Mouse (Mus musculus): ENCODE data around the gene Zbtb33.

Gene Zbtb33

DNA sequence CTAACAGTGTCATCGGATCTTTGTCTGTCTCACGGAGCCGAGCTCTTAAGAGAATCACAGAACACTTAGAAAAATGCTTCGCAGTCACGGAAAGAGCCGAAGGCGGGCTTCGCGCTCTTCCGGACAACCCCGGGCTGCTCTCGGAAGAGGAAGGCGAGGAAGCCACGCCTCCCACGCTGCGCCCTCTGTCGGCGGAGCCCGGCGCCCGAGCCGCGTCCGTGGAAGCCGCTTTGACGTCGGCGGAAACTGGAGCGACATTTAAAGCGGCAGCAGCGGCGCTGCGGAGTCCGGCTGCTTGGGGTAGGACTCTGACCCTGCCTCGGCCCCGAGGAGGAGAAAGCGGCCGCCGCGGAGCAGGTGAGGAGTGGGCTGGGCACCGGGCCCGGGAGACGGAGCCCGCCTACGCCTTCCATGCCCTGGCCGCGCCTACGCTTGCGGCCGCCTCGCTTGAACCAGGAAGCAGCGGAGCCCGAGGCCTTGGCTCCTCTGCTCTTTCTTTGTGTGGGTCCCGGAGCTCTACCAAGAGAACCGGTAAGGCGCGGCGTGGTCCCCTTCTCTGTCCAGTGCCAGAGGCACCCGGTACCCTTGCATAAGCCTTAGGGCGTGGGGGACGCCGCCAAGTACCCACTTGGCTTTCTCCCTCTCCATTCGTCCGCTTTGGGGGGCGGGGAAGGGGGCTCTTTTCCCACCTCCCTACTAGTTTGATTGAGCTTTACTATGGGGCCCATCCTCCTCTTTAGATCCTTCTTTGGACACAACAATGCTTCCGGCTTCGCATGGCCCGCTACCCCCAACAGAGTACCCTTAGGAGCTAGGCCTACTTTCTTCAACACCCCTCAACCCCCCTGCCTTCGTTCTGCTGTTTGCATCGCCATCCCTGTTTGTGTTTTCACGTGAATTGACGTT is at the start of gene Zbtb33:
Gene Zbtb33 (plus strand): TSS at position 242 of the 906 bp plus-strand sequence.
- DNase-seq, result peak; percentile 90

DNA sequence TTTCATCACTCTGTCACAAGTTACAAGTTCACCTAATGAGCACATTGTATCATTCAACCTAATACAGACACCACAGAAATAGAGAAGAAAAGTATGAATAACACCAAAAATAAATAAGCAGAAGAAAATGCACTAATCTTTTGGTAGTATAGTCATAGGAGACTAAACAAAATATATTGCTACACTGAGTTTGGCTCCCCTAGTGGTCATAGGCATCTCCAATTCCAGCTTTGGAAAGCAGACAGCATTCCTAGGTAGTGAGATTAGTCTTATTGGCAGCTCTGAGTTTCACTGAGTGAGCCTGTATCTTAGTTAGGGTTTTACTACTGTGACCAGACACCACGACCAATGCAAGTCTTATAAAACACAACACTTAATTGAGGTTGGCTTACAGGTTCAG is 30.5 kb upstream of the Zbtb33 start:
- DNase-seq, result no peak

GRCm38 (mm10) chrX:38165315-38165714 is 24.3 kb upstream of the Zbtb33 start:
- DNase-seq, result no peak

DNA sequence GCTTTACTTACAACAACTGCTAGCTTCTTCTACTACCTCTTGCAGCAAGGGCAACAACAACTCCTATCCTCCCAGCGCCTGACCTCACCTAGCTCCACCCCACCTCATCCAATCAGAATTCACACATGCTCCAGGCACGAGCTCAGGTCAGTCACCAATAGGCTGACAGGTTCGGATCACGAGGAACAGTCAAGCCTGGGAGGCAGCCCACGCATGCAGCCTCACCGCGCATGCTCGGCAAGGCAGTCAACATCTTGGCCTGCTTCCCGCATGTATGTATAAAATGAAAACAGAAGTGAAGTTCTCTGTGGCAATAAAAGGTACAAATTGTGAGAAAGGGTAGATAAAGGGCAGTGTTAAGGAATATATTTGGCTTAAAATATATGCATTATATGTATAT is 23.5 kb upstream of the Zbtb33 start:
- DNase-seq, result no peak

DNA sequence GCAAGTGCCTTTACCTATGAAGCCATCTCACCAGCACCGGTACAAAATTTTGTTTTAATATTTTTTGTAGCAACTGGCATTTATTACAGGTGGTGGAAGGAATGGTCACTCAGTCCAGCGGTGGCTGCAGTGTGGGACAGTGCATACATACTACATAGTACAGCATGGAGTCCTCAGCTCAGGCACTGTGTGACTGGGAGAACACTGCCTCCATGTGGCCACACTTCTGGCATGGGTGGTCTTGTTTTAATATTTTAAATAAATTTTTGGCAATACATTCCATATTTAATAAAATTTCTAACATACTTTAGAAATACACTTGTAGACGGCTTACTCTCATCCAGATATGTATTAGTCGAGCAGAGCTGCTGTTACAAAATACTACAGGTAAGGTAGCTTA is 23.0 kb upstream of the Zbtb33 start:
- no peak for DNase-seq

GRCm38 (mm10) chrX:38179891-38180310 is 9.7 kb upstream of the Zbtb33 start:
- peak; percentile 70 for DNase-seq

DNA sequence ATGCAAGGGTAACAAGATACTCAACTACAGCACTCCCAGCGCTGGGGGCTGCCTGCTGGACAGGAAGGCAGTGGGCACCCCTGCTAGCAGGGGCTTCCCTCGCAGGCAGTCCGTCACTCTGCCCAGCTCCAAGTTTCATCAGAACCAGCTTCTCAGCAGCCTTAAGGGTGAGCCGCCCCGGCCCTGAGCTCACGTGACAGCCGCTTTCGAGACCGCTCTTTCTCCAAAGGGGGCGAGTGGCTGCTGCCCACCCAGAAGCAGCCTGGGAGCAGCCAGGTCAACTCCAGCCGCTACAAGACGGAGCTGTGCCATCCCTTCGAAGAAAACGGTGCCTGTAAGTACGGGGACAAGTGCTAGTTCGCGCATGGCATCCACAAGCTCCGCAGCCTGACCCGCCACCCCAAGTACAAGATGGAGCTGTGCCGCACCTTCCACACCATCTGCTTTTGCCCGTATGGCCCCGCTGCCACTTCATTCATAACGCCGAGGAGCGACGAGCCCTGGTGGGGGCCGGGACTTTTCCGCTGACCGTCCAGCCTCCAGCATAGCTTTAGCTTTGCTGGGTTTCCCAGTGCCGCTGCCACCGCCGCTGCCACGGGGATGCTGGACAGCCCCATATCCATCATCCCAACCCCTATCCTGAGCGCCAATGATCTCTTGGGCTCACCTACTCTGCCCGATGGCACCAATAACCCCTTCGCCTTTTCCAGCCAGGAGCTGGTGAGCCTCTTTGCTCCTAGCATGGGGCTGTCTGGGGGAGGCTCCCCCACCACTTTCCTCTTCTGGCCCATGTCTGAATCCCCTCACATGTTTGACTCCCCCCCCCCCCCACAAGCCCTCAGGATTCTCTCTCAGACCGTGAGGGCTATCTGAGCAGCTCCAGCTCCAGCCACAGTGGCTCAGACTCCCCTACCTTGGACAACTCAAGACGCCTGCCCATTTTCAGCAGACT is 8.7 kb upstream of the Zbtb33 start:
- DNase-seq, result peak; percentile 34

DNA sequence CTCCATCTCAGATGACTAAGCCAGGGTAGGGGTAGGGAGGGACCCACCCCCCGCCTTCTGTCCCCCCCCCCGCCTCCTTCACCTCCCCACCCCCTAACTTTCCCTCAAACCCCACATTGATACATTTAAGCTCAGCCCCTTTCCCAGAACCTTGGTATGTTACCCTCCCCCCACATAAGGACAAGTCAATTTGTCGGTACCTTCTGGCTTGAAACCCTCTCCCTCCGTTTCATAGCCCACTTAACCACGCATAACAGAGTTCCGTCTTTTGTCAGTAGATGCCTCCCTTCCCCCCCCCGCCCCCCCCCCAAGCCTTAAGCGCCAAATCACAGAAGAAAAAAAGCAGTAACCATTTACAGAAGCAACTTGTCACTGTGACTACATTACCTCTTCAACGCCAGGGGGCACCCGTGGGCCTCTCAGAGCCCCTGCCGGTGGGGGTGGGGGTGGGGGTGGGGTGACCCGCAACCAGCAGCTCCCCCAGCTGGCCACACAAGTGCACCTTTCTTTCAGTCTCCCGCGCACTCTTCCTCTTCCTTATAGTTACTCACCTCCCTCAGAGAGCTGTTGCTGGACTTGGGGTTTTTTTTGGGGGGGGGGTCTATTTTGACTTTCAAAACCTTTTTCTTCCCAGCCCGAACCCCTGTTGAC is 7.9 kb upstream of the Zbtb33 start:
- DNase-seq, result peak; percentile 84

GRCm38 (mm10) chrX:38185520-38185919 is 4.1 kb upstream of the Zbtb33 start:
- no peak for DNase-seq

DNA sequence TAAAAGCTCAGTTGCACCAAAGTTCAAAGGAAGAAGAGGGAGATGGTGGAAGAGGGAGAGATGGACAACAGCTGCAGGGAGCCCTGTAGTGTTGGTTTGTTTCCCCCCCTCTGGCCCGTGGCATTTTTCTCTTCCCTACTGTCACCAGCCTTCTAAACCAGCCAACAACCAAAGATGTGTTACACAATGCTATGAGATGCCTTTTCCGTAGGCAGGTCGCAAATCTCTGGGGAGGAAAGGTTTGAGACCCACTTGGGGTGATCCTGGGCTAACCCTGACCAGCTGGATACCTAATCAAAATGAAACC is 818 bp downstream of the Zbtb33 start:
- no peak for DNase-seq

DNA sequence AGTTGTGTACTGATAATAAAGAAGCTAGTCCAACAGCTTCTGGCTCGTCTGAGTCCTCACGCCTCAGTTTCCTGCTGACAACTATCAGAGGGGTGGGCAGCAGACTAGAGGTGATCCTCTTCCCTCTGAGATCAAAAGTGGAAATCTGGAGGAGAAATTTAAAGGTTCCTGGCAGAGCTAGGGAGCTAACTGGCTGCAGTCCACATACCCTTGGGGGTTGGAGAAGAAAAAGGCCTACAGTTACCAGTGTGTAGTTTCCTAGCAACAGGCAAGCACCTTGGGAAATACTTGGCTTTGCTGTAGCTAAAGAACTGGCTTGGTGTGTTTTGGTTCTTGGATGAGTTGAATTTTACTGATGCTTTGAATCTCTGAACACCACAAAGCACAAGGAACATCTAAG is 12.2 kb downstream of the Zbtb33 start:
- no peak for DNase-seq

GRCm38 (mm10) chrX:38207392-38207791 is 17.8 kb downstream of the Zbtb33 start:
- DNase-seq, result no peak

DNA sequence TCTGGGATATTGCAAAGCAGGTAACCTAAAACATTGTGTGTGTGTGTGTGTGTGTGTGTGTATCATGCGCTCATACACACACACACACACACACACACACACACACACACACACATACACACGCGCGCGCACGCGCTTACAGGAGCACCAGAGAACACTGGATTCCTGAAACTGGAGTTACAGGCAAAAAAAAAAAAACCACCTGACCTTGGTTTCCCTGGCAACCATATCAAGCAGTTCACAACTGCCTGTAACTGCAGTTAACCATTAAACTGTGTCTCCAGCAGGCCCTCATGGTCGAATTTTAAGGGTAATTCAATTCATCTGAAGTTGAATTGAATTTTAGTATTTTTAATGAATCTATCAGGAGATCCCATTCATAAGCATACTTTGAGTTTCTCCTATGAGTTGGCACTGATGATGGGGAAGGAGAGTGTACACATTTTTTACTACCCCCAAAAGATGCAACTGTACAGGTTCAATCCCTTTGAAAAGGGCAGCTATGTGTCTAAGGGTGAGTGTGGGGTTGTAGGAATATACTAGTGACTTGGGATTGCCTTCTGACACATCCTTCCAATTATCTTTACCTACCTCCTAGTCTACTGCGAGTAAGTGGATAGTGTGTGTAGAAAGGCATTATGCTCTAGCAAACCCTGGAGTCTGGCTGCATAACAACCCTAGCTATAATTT is 27.5 kb downstream of the Zbtb33 start:
- DNase-seq, result no peak

GRCm38 (mm10) chrX:38217676-38217991 is 28.0 kb downstream of the Zbtb33 start:
- no peak for DNase-seq

DNA sequence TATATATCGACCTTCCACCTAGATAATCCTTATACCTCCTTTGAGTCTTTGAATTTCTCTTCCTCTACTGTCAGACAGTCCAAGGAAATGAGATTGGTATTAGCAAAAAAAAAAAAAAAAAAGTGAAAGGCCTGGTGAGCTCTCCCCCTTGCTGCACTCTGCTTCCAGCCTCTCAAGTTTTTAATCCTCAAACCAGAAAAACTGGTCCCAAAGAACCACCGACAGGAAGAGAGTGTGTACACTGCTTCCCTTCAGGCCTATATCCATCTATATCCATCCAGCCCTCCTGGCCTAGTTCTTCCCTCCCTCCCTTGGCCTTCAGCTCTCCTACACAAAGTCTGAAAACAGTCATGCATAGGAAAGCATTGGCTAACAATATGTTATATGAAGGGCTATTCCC is 33.2 kb downstream of the Zbtb33 start:
- no peak for DNase-seq

DNA sequence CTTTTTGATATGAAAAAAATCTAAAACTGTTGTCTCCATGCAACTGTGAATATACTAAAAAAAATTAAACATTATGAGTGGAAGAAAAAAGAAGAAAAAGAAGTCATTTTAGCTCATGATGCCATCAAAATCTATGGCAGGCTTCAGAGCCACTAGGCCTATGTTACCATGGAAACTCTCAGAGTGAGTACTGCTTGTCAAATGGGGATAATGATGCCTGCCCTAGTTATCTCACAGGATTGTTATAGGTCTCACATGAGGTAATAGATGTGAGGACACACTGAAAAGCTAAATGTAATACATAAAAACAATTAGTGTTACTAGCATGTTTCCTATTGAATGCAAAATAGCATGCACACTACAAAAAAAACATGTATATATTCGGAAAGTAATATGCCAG is 40.3 kb downstream of the Zbtb33 start:
- peak; percentile 14 for DNase-seq

DNA sequence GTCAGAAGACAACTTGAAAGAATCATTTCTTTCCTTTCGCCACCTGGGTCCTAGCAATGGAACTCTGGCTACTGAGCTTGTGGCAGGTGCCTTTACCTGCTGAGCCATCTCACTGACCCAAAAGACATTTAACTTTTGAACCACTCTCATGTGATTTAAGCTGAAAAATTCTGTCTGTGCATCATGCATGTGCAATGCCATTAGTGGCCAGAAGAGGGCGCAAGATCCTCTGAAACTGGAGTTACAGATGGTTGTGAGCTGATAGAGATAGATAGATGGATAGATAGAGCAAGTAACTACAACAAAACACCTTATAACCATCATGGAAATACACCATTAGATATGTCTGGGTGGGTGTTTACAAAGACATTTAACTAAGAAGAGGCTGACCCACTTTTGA is 48.1 kb downstream of the Zbtb33 start:
- DNase-seq, result peak; percentile 54

All from retina, postnatal 1 day (tissue).